Comparison of ENCODE assay signal across 11 mouse cellular contexts in genomic region chr11:55015264-55015663, GRCm38 (mm10). TPM values are rescaled to one million over a fixed set of nuclear protein-coding genes. Genes with fewer than 3 reads are reported as not detected.
DNase-seq lines count a peak whose midpoint lies in the region; ATAC-seq and TF ChIP-seq lines count a peak whose summit lies in the region.
"Had no signal": no experiment of that assay in that cellular context is flagged by ENCODE, and none has a peak within 500 bp of the region (broad histone marks: within the 10 kb centered on the region; RNA-seq: fewer than 3 reads in every experiment).

No protein-coding gene starts in this region.

- H3K9me3 ChIP-seq in embryonic facial prominence, embryonic 12.5 days = no peaks in the 10 kb centered on the region
- H3K9me3 ChIP-seq in embryonic facial prominence, embryonic 10.5 days = no peaks in the 10 kb centered on the region
- H3K9me3 ChIP-seq in kidney, postnatal 0 days (replicated peaks; ENCODE audit: low read length) = no peaks in the 10 kb centered on the region
- H3K9me3 ChIP-seq in hindbrain, postnatal 0 days (ENCODE audit: low read length) = no peaks in the 10 kb centered on the region
- H3K9me3 ChIP-seq: embryonic facial prominence, embryonic 13.5 days; limb, embryonic 12.5 days had no signal

- H3K27me3 ChIP-seq in embryonic facial prominence, embryonic 12.5 days = no peaks in the 10 kb centered on the region
- H3K27me3 ChIP-seq in embryonic facial prominence, embryonic 10.5 days (replicated peaks; ENCODE audit: low read depth, poor library complexity, severe bottlenecking) = no peaks in the 10 kb centered on the region
- H3K27me3 ChIP-seq in kidney, postnatal 0 days (ENCODE audit: insufficient read depth, low read length) = no peaks in the 10 kb centered on the region
- H3K27me3 ChIP-seq in hindbrain, postnatal 0 days (ENCODE audit: insufficient read depth, low read length) = no peaks in the 10 kb centered on the region
- H3K27me3 ChIP-seq: embryonic facial prominence, embryonic 13.5 days; limb, embryonic 12.5 days; Patski had no signal

- no peak overlapping the region for H3K4me2 ChIP-seq in embryonic facial prominence, embryonic 12.5 days (replicated peaks)
- no peak overlapping the region for H3K4me2 ChIP-seq in kidney, postnatal 0 days (ENCODE audit: low read length)
- no peak overlapping the region for H3K4me2 ChIP-seq in hindbrain, postnatal 0 days (ENCODE audit: low read depth, low read length)
- H3K4me2 ChIP-seq: embryonic facial prominence, embryonic 13.5 days; limb, embryonic 12.5 days had no signal

- no peak overlapping the region for H3K4me3 ChIP-seq in embryonic facial prominence, embryonic 12.5 days
- H3K4me3 ChIP-seq in embryonic facial prominence, embryonic 10.5 days = no peak overlapping the region
- H3K4me3 ChIP-seq in kidney, postnatal 0 days (replicated peaks; ENCODE audit: low read depth, low read length) = no peak overlapping the region
- H3K4me3 ChIP-seq in hindbrain, postnatal 0 days (ENCODE audit: low read length) = no peak overlapping the region
- H3K4me3 ChIP-seq: embryonic facial prominence, embryonic 13.5 days; limb, embryonic 12.5 days had no signal

- H3K27ac ChIP-seq in embryonic facial prominence, embryonic 12.5 days = 0 out of 2 replicates have a peak overlapping the region, but pooled peaks have one; percentile 5
- H3K27ac ChIP-seq in embryonic facial prominence, embryonic 10.5 days (replicated peaks) = no peak overlapping the region
- H3K27ac ChIP-seq in kidney, postnatal 0 days = 0 out of 2 replicates have a peak overlapping the region, but pooled peaks have one; percentile 47
- H3K27ac ChIP-seq in hindbrain, postnatal 0 days = peak overlapping the region; percentile 80
- H3K27ac ChIP-seq: limb, embryonic 12.5 days had no signal

- no peak for TF ChIP-seq CTCF in kidney, postnatal 0 days (IDR thresholded peaks at IDR 0.05; ENCODE audit: low read depth)
- TF ChIP-seq CTCF in hindbrain, postnatal 0 days (IDR thresholded peaks at IDR 0.05; ENCODE audit: low read depth) = no peak

- peaks cover 7% of the 10 kb centered on the region; the same call in 1 of the 2 replicates for H3K4me1 ChIP-seq in embryonic facial prominence, embryonic 12.5 days
- H3K4me1 ChIP-seq in embryonic facial prominence, embryonic 10.5 days = peaks cover 26% of the 10 kb centered on the region
- H3K4me1 ChIP-seq in kidney, postnatal 0 days (replicated peaks; ENCODE audit: insufficient read depth, low read length) = no peaks in the 10 kb centered on the region
- H3K4me1 ChIP-seq in hindbrain, postnatal 0 days (ENCODE audit: insufficient read depth, low read length) = peaks cover 26% of the 10 kb centered on the region

- 75% methylated on average over 3 of the region's 3 CpGs for WGBS in embryonic facial prominence, embryonic 12.5 days
- WGBS in embryonic facial prominence, embryonic 10.5 days = 66% methylated on average over 3 of the region's 3 CpGs
- WGBS in kidney, postnatal 0 days = 82% methylated on average over 3 of the region's 3 CpGs
- WGBS in hindbrain, postnatal 0 days = 36% methylated on average over 3 of the region's 3 CpGs

- no peak overlapping the region for H3K9ac ChIP-seq in embryonic facial prominence, embryonic 12.5 days
- H3K9ac ChIP-seq in kidney, postnatal 0 days (ENCODE audit: low read depth, low read length) = 0 out of 2 replicates have a peak overlapping the region, but pooled peaks have one; percentile 8
- H3K9ac ChIP-seq in hindbrain, postnatal 0 days (replicated peaks; ENCODE audit: low read length) = no peak overlapping the region
- H3K9ac ChIP-seq: embryonic facial prominence, embryonic 13.5 days; limb, embryonic 12.5 days had no signal

- ATAC-seq in embryonic facial prominence, embryonic 12.5 days (ENCODE audit: insufficient number of reproducible peaks, insufficient read depth, low FRiP score, low TSS enrichment) = no peak
- ATAC-seq in kidney, postnatal 0 days (replicated peaks; ENCODE audit: low FRiP score, low read depth) = no peak
- ATAC-seq in hindbrain, postnatal 0 days = peak; percentile 83
- ATAC-seq: Patski had no signal

- no peak for DNase-seq in embryonic facial prominence, embryonic 10.5 days (ENCODE audit: low spot score)
- DNase-seq in kidney, postnatal 0 days (ENCODE audit: low spot score) = no peak
- DNase-seq in kidney, postnatal 4 days = no peak
- DNase-seq in brain, adult 2 months (ENCODE audit: low read depth, low spot score) = peak; percentile 53
- peak; percentile 87 for DNase-seq in hindbrain, postnatal 0 days (ENCODE audit: low spot score)
- DNase-seq in thymus, postnatal 10 days (ENCODE audit: low spot score in 2 of 2) = no peak
- DNase-seq in ovary, postnatal 10 days (ENCODE audit: low spot score) = no peak

- peaks cover 68% of the 10 kb centered on the region for H3K36me3 ChIP-seq in embryonic facial prominence, embryonic 12.5 days
- peaks cover 34% of the 10 kb centered on the region for H3K36me3 ChIP-seq in embryonic facial prominence, embryonic 10.5 days (replicated peaks)
- peaks cover 20% of the 10 kb centered on the region for H3K36me3 ChIP-seq in kidney, postnatal 0 days (ENCODE audit: insufficient read depth, low read length)
- H3K36me3 ChIP-seq in hindbrain, postnatal 0 days (ENCODE audit: insufficient read depth, low read length) = peaks cover 20% of the 10 kb centered on the region; the same call in 1 of the 2 replicates

RNA-seq across cellular contexts. Expression of gene Anxa6, which starts 18.0 kb away (rescaled TPM):
- polyA plus RNA-seq in embryonic facial prominence, embryonic 12.5 days (2016; fragmentation: Nextera tagmentation; extraction: Ambion mirVana) = 204 and 212 TPM in 2 replicates
- 56.5 and 66.7 TPM in 2 replicates for polyA plus RNA-seq in embryonic facial prominence, embryonic 10.5 days (2016; fragmentation: Nextera tagmentation; extraction: Ambion mirVana)
- polyA plus RNA-seq in kidney, postnatal 0 days (2015; fragmentation: Nextera tagmentation; extraction: Ambion mirVana) = 146 and 176 TPM in 2 replicates
- total RNA-seq in hindbrain, postnatal 0 days (2014; rRNA removed) = 83.2 and 86.0 TPM in 2 replicates
- polyA plus RNA-seq in hindbrain, postnatal 0 days (2015; fragmentation: Nextera tagmentation; extraction: Ambion mirVana) = 71.3 and 74.8 TPM in 2 replicates

RNA-seq across cellular contexts. Expression of gene Tnip1, which starts 52.5 kb away (rescaled TPM):
- polyA plus RNA-seq in embryonic facial prominence, embryonic 12.5 days (2016; fragmentation: Nextera tagmentation; extraction: Ambion mirVana) = 19.3 and 20.0 TPM in 2 replicates
- 11.7 and 11.9 TPM in 2 replicates for polyA plus RNA-seq in embryonic facial prominence, embryonic 10.5 days (2016; fragmentation: Nextera tagmentation; extraction: Ambion mirVana)
- polyA plus RNA-seq in kidney, postnatal 0 days (2015; fragmentation: Nextera tagmentation; extraction: Ambion mirVana) = 17.5 and 20.3 TPM in 2 replicates
- total RNA-seq in hindbrain, postnatal 0 days (2014; rRNA removed) = 15.3 and 16.7 TPM in 2 replicates
- 17.1 and 19.8 TPM in 2 replicates for polyA plus RNA-seq in hindbrain, postnatal 0 days (2015; fragmentation: Nextera tagmentation; extraction: Ambion mirVana)

Comparison
In these comparisons a context has a peak if more than half of its experiments do, and no peak if none do; other contexts are left out.
1. DNase-seq: peak in brain, adult 2 months (single experiment) and hindbrain, postnatal 0 days (single experiment); none in embryonic facial prominence, embryonic 10.5 days (single experiment), kidney, postnatal 0 days (single experiment), kidney, postnatal 4 days (0 of 2), thymus, postnatal 10 days (0 of 2) and ovary, postnatal 10 days (single experiment).